Mouse (Mus musculus) midbrain, embryonic 14.5 days (tissue): Measurements from ENCODE around the gene Tfdp1. TPM values are rescaled to one million over a fixed set of nuclear protein-coding genes. Genes with fewer than 3 reads are reported as not detected.

Experiments used
- ATAC-seq: fragments of 200-750 bp; cut with Nextera tagmentation; 2 replicates; pipeline ENCODE4 v1.8.0; 2017; ENCODE audit warnings: moderate number of reproducible peaks, moderate library complexity; ENCODE audit not compliant: low FRiP score, low TSS enrichment
- DNase-seq: peaks from one replicate; pipeline ENCODE4 v3.0.0-alpha.2; 2015
- H3K27ac ChIP-seq: fragments of 300-500 bp; sonication (generic); replicated peaks from 2 replicates; pipeline ENCODE4 v1.5.1; 2014; ENCODE audit warnings: mild to moderate bottlenecking, low read depth, low read length, moderate library complexity
- H3K27me3 ChIP-seq: fragments of 300-500 bp; sonication (generic); 2 replicates; pipeline ENCODE4 v1.6.1; 2014; ENCODE audit warnings: low read length, control low read depth, mixed read lengths; ENCODE audit not compliant: control insufficient read depth, insufficient read depth
- H3K36me3 ChIP-seq: fragments of 300-500 bp; sonication (generic); 2 replicates; pipeline ENCODE4 v1.6.1; 2014; ENCODE audit warnings: low read length, control low read depth; ENCODE audit not compliant: control insufficient read depth, insufficient read depth
- H3K4me1 ChIP-seq: fragments of 300-500 bp; sonication (generic); 2 replicates; pipeline ENCODE4 v1.6.1; 2014; ENCODE audit warnings: mild to moderate bottlenecking, antibody characterized with exemption, low read length, control low read depth; ENCODE audit not compliant: control insufficient read depth, insufficient read depth
- H3K4me2 ChIP-seq: fragments of 300-500 bp; sonication (generic); 2 replicates; pipeline ENCODE4 v1.6.1; 2014; ENCODE audit warnings: mild to moderate bottlenecking, low read length, moderate library complexity
- H3K4me3 ChIP-seq: fragments of 300-500 bp; sonication (generic); replicated peaks from 2 replicates; pipeline ENCODE4 v1.5.1; 2014; ENCODE audit warnings: low read depth, low read length
- H3K9ac ChIP-seq: fragments of 300-500 bp; sonication (generic); replicated peaks from 2 replicates; pipeline ENCODE4 v1.6.1; 2014; ENCODE audit warnings: mild to moderate bottlenecking, low read length, moderate library complexity
- H3K9me3 ChIP-seq: fragments of 300-500 bp; sonication (generic); 2 replicates; pipeline ENCODE4 v1.6.1; 2016; ENCODE audit warnings: low read length, control low read depth, mixed read lengths; ENCODE audit not compliant: control insufficient read depth
- WGBS: fragments of 180-500 bp; shearing (Covaris S2); extraction: QIAGEN DNeasy Blood & Tissue Kit; methylation state at CpG from one replicate; pipeline ENCODE4 v1.1.7; 2014; 5-methylcytosine and 5-hydroxymethylcytosine counted together
- polyA plus RNA-seq: library from polyadenylated mRNA; unstranded; fragments of >200 nt; fragmentation: Nextera tagmentation; extraction: Ambion mirVana; gene quantifications from 2 replicates; pipeline ENCODE4 v1.2.1, GENCODE M21; 2014

The Tfdp1 gene
- polyA plus RNA-seq, result 77.9 and 112 TPM in 2 replicates

DNA sequence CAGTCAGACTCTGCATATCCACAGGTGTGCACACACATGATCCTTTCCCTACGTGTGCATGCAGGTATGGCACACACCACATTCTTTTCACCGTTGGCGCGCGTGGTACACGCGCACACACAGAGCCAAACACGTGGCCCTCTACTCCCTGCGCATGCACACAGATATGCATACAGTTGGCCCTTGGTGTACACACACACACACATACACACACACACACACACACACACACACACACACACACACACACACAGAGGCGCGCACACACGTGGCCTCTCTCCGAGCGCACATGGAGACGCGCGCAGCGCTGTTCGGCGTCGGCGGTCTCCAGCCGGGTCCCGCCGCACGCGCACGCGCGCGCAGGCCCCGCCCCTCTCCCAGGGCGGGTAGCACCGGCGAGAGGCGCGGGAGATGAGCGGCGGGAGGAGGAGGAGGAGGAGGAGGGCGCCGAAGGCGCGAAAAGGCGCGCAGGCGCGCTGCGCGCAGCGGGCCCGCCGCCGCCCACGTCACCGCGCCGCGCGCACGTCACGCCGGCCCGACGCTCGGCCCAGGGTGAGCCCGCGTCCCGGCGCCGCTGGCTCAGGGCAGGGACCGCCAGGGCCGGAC, at the start of gene Tfdp1:
Tfdp1 (plus strand) TSS at position 497 of the 606 bp plus-strand sequence.
- Histone ChIP-seq H3K4me3 (peak within 1 kb of the TSS; percentile 87), H3K9me3 (no peaks in the 10 kb centered on the region), H3K4me2 (peak within 1 kb of the TSS; percentile 87), H3K4me1 (peaks cover 11% of the 10 kb centered on the region), H3K36me3 (peaks cover 23% of the 10 kb centered on the region), H3K9ac (peak within 1 kb of the TSS; percentile 88), H3K27ac (peak within 1 kb of the TSS; percentile 78), H3K27me3 (no peaks in the 10 kb centered on the region)
- ATAC-seq, result peak; percentile 95
- 1% methylated on average over 50 of the region's 72 CpGs for WGBS
- peak; percentile 96 for DNase-seq

DNA sequence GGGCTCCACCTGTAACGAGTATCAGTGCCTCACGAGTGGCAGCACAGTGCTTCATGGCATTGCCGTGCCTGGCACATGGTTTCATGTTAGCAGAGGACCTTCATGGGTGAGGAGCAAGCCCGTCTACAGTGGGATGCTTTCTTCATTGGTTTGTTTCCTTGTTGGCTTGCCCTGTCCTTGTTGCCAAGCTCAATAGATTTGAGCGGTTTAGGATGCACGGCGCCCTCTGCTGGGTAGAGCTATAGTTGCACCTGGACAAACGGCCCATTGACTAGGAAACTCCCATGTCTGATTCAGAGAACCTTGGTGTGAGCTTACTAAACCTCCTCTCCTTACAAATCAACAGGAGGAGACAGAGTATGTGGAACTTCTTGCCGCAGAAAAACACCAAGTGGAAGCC, 46.2 kb upstream of the Tfdp1 start:
- Histone ChIP-seq H3K27ac (no peak overlapping the region), H3K36me3 (peaks cover 50% of the 10 kb centered on the region), H3K9ac (no peak overlapping the region), H3K4me1 (peaks cover 12% of the 10 kb centered on the region), H3K4me3 (no peak overlapping the region), H3K4me2 (no peak overlapping the region), H3K27me3 (no peaks in the 10 kb centered on the region), H3K9me3 (no peaks in the 10 kb centered on the region)
- WGBS, result 29% methylated on average over 9 of the region's 9 CpGs
- no peak for ATAC-seq
- DNase-seq, result peak; percentile 85

DNA sequence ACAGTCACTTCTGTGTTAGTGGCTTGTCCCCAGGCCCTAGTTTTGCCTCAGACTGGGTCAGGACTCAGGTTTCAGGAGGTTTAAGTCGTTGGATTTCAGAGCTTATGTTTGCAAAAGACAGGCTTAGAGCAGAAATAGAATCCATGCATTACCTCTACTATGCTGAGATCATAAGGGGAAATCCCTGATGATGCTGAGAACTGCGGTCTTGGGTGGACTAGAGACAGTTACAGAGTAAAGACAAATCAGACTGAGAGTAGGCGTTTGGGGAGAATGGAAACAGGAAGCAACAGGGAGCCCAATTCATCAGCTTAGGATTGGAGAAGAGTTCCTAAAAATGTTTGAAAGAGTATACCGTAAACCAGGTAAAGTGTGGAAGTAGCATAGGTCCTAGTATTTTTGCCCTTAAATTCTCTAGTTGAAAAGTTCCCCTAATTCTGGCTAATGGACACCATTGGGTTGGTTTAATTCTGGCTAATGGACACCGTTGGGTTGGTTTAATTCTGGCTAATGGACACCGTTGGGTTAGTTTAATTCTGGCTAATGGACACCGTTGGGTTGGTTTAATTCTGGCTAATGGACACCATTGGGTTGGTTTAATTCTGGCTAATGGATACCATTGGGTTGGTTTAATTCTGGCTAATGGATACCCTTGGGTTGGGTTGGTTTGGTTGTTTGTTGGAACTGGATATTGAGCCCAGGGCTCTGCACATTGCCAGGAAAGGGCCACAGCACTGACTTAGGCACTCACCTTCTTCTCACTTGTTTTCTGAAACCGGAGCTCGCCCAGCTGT, 44.7 kb upstream of the Tfdp1 start:
- H3K36me3 ChIP-seq, result peaks cover 60% of the 10 kb centered on the region

DNA sequence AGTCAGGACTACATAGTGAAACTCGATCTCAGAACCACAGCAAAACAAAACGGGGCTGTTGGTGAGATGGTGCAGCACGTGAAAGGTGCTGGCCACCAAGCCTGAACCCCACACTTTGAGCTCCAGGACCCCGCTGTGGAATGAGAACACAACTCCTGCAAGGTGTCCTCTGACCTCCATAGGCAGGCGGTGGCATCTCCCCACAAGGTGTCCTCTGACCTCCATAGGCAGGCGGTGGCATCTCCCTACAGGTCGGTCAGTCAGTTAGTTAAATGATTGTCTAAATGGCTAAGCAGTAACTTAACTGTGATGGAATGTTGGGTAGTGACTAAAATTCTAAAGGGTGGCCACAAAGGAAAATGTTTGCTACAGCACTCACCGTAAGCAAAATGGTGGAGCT, 39.0 kb upstream of the Tfdp1 start:
- no peak for ATAC-seq
- no peak overlapping the region for H3K9ac ChIP-seq
- no peak overlapping the region for H3K4me2 ChIP-seq
- 96% methylated on average over 8 of the region's 8 CpGs for WGBS
- no peaks in the 10 kb centered on the region for H3K9me3 ChIP-seq
- no peaks in the 10 kb centered on the region for H3K27me3 ChIP-seq
- peaks cover 90% of the 10 kb centered on the region for H3K36me3 ChIP-seq
- H3K4me3 ChIP-seq, result no peak overlapping the region
- no peak for DNase-seq
- no peaks in the 10 kb centered on the region for H3K4me1 ChIP-seq
- H3K27ac ChIP-seq, result no peak overlapping the region

More for the DNA sequence above, 44.7 kb upstream of the Tfdp1 start:
- 97% methylated on average over 9 of the region's 9 CpGs for WGBS
- H3K9ac ChIP-seq, result no peak overlapping the region
- no peak for ATAC-seq
- H3K27ac ChIP-seq, result no peak overlapping the region
- H3K27me3 ChIP-seq, result no peaks in the 10 kb centered on the region
- H3K4me2 ChIP-seq, result no peak overlapping the region
- H3K4me1 ChIP-seq, result peaks cover 9% of the 10 kb centered on the region
- H3K9me3 ChIP-seq, result no peaks in the 10 kb centered on the region
- DNase-seq, result no peak
- H3K4me3 ChIP-seq, result no peak overlapping the region

DNA sequence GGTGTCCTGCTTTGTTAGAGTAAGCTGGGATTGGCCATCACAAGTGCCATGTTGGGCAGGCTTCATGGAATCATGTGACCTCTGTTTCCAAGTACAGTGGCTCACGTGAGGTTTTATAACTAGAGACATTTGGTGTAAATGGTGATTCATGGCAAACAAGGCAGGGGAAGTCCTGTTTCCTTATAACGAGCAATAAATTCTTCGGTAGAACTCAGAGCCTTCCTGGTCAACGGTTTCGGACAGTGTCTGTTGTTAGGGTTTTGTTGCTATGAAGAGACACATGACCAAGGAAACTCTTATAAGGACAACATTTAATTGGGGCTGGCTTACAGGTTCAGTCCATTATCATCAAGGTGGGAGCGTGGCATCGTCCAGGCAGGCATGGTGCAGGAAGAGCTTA, 37.5 kb upstream of the Tfdp1 start:
- no peaks in the 10 kb centered on the region for H3K27me3 ChIP-seq
- H3K27ac ChIP-seq, result no peak overlapping the region
- DNase-seq (no peak), ATAC-seq (no peak)
- no peaks in the 10 kb centered on the region for H3K9me3 ChIP-seq
- no peak overlapping the region for H3K9ac ChIP-seq
- H3K4me2 ChIP-seq, result no peak overlapping the region
- no peaks in the 10 kb centered on the region for H3K4me1 ChIP-seq
- peaks cover 90% of the 10 kb centered on the region for H3K36me3 ChIP-seq
- no peak overlapping the region for H3K4me3 ChIP-seq
- 98% methylated on average over 7 of the region's 7 CpGs for WGBS

DNA sequence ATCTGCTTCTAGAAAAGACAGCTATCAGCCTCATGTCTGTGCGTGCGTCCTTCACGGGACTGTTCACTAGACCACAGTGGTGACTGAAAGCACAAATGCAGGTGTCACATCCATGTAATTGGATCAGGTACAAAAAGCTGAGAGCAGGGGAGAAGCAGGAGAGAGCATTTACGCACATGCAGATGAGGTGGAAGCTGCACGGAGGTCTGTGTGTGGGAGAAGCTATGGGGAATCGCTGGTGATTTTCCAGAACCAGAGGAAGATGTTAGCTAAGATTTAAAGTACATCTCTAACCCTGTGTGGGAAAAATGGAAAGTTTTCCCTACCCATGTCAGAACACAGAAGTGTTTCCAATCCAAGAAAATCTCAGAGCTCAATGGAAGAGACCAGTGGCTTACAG, 33.1 kb upstream of the Tfdp1 start:
- peaks cover 81% of the 10 kb centered on the region for H3K36me3 ChIP-seq
- no peak overlapping the region for H3K9ac ChIP-seq
- no peaks in the 10 kb centered on the region for H3K4me1 ChIP-seq
- no peak for DNase-seq
- H3K27ac ChIP-seq, result no peak overlapping the region
- H3K4me2 ChIP-seq, result no peak overlapping the region
- ATAC-seq, result no peak
- H3K27me3 ChIP-seq, result no peaks in the 10 kb centered on the region
- H3K4me3 ChIP-seq, result no peak overlapping the region
- WGBS, result 94% methylated on average over 6 of the region's 6 CpGs
- no peaks in the 10 kb centered on the region for H3K9me3 ChIP-seq

DNA sequence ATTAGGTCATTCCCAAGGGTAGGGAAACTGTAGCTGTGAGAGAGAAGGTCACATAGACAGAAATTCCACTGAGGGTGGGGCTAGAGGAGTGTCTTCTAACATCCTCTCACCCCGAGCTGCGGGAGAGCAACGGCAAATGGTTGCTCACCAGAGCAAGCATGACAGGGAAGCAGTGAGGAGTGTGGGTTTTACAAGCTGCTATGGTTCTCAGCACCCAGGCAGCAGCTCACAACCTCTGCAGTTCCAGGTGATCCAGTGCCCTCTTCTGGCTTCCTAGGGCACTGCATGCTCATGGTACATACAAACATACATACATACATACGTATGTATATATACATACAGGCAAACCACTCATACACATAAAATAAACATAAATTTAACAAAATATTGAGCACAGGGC, 32.7 kb upstream of the Tfdp1 start:
- peaks cover 81% of the 10 kb centered on the region for H3K36me3 ChIP-seq
- WGBS, result 92% methylated on average over 4 of the region's 4 CpGs

DNA sequence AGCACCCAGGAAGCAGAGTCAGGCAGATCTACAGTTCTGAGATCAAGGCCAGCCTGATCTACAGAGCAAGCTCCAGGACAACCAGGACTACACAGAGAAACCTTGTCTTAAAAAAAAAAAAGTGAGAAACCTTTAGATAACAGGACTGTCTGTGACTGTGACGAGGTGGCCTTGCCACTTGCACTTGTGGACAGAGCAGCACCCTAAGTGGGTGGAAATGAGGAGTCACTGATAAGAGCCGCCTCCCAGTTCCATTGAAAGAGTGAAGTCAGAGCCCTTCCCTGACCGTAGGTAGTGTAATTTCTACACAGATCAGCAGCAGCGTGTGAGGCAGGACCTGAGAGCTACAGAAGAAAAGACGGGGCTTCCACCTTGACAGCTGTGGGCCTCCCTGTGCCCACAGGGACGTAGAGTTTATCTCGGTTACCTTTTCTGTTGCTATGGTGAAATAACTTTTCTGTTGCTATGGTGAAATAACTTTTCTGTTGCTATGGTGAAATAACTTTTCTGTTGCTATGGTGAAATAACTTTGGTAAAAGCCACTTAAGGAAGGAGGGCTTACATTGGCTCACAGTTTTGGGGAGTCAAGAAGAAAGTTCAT, 32.1 kb upstream of the Tfdp1 start:
- Histone ChIP-seq H3K4me3 (no peak overlapping the region), H3K27me3 (no peaks in the 10 kb centered on the region), H3K9me3 (no peaks in the 10 kb centered on the region), H3K36me3 (peaks cover 82% of the 10 kb centered on the region), H3K4me1 (no peaks in the 10 kb centered on the region), H3K4me2 (no peak overlapping the region), H3K9ac (no peak overlapping the region), H3K27ac (no peak overlapping the region)
- ATAC-seq (no peak), DNase-seq (no peak)
- WGBS, result 76% methylated on average over 7 of the region's 7 CpGs

More for the DNA sequence above, 32.7 kb upstream of the Tfdp1 start:
- Histone ChIP-seq H3K27me3 (no peaks in the 10 kb centered on the region), H3K27ac (no peak overlapping the region), H3K4me1 (no peaks in the 10 kb centered on the region), H3K9ac (no peak overlapping the region), H3K4me3 (no peak overlapping the region), H3K9me3 (no peaks in the 10 kb centered on the region), H3K4me2 (no peak overlapping the region)
- no peak for ATAC-seq
- no peak for DNase-seq
